Mouse (Mus musculus) forebrain, embryonic 11.5 days (tissue): ENCODE data around the gene Marc1. TPM values are rescaled to one million over a fixed set of nuclear protein-coding genes. Genes with fewer than 3 reads are reported as not detected.

Source experiments
- ATAC-seq: fragments of 200-750 bp; cut with Nextera tagmentation; replicated peaks from 2 replicates; pipeline ENCODE4 v1.8.0; 2017; ENCODE audit warnings: moderate TSS enrichment; ENCODE audit not compliant: low FRiP score
- DNase-seq: peaks from one replicate; pipeline ENCODE4 v3.0.0-alpha.2; 2017; ENCODE audit warnings: low spot score
- H3K27ac ChIP-seq: fragments of 300-500 bp; sonication (generic); 2 replicates; pipeline ENCODE4 v1.5.1; 2014; ENCODE audit warnings: low read depth, low read length
- H3K27me3 ChIP-seq: fragments of 300-500 bp; sonication (generic); 2 replicates; pipeline ENCODE4 v1.6.1; 2014; ENCODE audit warnings: mild to moderate bottlenecking, low read length, mixed read lengths; ENCODE audit not compliant: control insufficient read depth, insufficient read depth
- H3K36me3 ChIP-seq: fragments of 300-500 bp; sonication (generic); 2 replicates; pipeline ENCODE4 v1.6.1; 2014; ENCODE audit warnings: mild to moderate bottlenecking, low read length, moderate library complexity, mixed read lengths; ENCODE audit not compliant: control insufficient read depth, insufficient read depth
- H3K4me1 ChIP-seq: fragments of 300-500 bp; sonication (generic); replicated peaks from 2 replicates; pipeline ENCODE4 v1.6.1; 2014; ENCODE audit warnings: low read length, mixed read lengths; ENCODE audit not compliant: control insufficient read depth, insufficient read depth
- H3K4me2 ChIP-seq: fragments of 300-500 bp; sonication (generic); 2 replicates; pipeline ENCODE4 v1.6.1; 2014; ENCODE audit warnings: low read depth, mild to moderate bottlenecking, low read length, moderate library complexity, mixed read lengths; ENCODE audit not compliant: severe bottlenecking
- H3K4me3 ChIP-seq: fragments of 300-500 bp; sonication (generic); 2 replicates; pipeline ENCODE4 v1.5.1; 2014; ENCODE audit warnings: low read depth, low read length
- H3K9ac ChIP-seq: fragments of 300-500 bp; sonication (generic); 2 replicates; pipeline ENCODE4 v1.6.1; 2014; ENCODE audit warnings: low read length
- H3K9me3 ChIP-seq: fragments of 300-500 bp; sonication (generic); 2 replicates; pipeline ENCODE4 v1.6.1; 2016; ENCODE audit warnings: low read length, mixed read lengths; ENCODE audit not compliant: control insufficient read depth
- WGBS: fragments of 180-500 bp; shearing (Covaris S2); extraction: QIAGEN DNeasy Blood & Tissue Kit; methylation state at CpG from one replicate; pipeline ENCODE4 v1.1.7; 2014; 5-methylcytosine and 5-hydroxymethylcytosine counted together
- polyA plus RNA-seq: library from polyadenylated mRNA; unstranded; fragments of >200 nt; fragmentation: Nextera tagmentation; extraction: Ambion mirVana; gene quantifications from 2 replicates; pipeline ENCODE4 v1.2.1, GENCODE M21; 2014

The Marc1 gene
- polyA plus RNA-seq, 1 experiment from 2014 or later, result 0.15 TPM

DNA sequence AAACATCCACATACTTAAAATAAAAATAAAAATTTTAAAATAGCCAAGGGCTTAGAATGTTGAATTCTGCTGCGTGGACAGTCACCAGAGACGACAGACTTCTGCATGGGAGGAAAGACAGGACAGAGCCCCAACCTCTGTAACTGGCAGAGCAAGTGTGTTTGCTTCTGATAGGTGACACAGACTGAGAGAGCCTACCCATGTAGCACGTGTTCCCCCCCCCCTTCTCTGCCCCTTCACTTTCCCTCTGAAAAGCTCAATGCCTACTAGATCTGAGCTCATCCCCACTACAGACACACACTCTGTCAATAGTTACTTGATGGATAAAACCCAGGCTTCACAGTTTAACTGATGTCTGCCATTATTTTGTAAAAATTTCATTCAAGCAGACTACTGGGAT is 35.9 kb upstream of the Marc1 start:
- Histone ChIP-seq H3K9me3 (no peaks in the 10 kb centered on the region), H3K36me3 (no peaks in the 10 kb centered on the region), H3K4me2 (no peak overlapping the region), H3K4me1 (peaks cover 7% of the 10 kb centered on the region), H3K9ac (no peak overlapping the region), H3K4me3 (no peak overlapping the region), H3K27me3 (peaks cover 5% of the 10 kb centered on the region), H3K27ac (no peak overlapping the region)
- DNase-seq, result no peak
- ATAC-seq, result no peak
- WGBS, result 62% methylated on average over 3 of the region's 3 CpGs

DNA sequence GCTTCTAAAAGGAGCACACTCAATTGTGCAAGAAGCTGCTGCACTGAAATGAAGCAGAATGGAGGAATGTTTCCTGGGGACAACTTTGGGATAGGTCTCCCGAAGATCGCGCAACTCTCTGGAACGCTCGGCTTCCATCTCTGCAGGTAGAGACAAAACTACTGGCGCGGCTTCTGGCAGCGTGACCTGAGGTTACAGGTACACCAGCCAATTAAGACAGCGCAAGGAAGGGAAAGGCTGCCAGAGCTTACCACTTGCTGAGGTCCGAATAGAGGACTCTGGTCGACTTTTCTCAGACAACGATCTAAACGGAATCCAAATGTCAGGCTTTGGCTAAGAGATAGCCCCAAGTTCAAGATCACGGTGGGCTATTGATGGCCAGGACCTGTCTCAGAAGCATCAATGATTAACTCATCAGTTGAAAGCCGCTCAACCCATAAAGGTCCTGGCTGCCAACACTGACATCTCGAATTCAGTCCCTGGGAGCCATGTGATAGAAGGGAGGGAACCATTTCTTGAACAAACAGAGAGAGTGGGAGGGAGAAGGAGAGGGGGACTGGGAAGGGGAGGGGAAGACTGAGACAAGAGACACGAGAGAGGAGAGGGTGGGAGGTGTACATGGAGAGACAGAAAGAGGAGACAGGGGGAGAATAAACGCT is 35.1 kb upstream of the Marc1 start, which contains the start of gene Marc2:
Gene Marc2 (minus strand): TSS at position 360 of the 659 bp plus-strand sequence.
- H3K4me1 ChIP-seq, result peaks cover 5% of the 10 kb centered on the region
- H3K36me3 ChIP-seq, result no peaks in the 10 kb centered on the region
- DNase-seq (no peak), ATAC-seq (peak; percentile 16; the same call in 1 of the 2 replicates)
- no peaks in the 10 kb centered on the region for H3K9me3 ChIP-seq
- peaks cover 4% of the 10 kb centered on the region for H3K27me3 ChIP-seq
- no peak within 1 kb of the TSS for H3K27ac ChIP-seq
- H3K9ac ChIP-seq, result peak within 1 kb of the TSS; percentile 65
- WGBS, result 6% methylated on average over 18 of the region's 18 CpGs
- peak within 1 kb of the TSS; percentile 65 for H3K4me3 ChIP-seq
- H3K4me2 ChIP-seq, result peak within 1 kb of the TSS; percentile 57

DNA sequence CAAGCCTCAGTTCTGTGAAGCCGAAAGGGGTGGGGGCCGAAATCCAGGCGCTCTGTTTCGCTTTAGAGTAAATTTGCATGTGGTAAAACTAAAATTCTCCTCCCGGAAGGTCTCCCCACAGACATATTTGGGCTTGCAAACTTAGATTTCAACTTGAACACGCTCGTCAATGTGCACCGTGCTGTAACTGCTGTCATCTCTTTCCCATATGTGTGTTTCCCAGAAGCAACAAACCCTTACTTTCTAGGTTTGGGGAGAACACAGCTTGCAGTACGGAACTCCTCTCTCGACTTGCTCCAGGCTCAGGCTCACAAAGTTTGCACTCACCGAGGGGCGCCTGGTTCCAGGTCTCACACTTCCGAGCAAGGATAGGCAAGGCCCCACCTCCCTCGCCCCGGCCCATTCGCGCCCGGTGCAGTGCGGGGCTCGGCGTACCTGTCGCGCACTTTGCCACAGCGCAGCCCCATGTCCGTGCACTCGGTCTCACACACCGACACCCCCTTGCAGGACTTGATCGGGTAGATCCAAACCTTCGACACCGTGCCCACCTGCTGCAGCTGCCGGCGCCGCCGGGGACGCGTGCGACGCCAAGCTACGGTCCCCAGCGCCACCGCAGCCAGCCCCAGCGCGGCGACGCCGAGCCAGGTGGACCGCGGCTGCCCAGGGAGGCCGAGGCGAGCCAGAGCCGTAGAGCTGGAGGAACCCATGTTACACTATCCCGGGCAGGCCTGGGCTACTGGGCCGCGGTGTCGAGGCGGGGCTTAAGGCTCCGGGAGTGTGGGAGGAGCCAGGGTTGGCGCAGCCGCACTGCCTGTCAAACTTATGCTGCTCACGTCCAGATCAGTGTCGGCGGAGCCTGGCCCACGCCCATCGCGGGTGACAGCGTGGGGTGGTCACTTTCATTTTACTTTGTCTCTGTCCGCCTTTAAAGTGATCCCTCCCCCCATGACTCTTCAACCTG is 34.3 kb upstream of the Marc1 start:
- DNase-seq (peak; percentile 90), ATAC-seq (peak; percentile 98)
- no peaks in the 10 kb centered on the region for H3K9me3 ChIP-seq
- peak overlapping the region; percentile 57 for H3K4me2 ChIP-seq
- peaks cover 2% of the 10 kb centered on the region for H3K27me3 ChIP-seq
- WGBS, result under 1% methylated on average over 67 of the region's 67 CpGs
- peak overlapping the region; percentile 65 for H3K9ac ChIP-seq
- H3K27ac ChIP-seq, result no peak overlapping the region
- no peaks in the 10 kb centered on the region for H3K36me3 ChIP-seq
- H3K4me1 ChIP-seq, result peaks cover 4% of the 10 kb centered on the region; the same call in 1 of the 2 replicates
- H3K4me3 ChIP-seq, result peak overlapping the region; percentile 65

DNA sequence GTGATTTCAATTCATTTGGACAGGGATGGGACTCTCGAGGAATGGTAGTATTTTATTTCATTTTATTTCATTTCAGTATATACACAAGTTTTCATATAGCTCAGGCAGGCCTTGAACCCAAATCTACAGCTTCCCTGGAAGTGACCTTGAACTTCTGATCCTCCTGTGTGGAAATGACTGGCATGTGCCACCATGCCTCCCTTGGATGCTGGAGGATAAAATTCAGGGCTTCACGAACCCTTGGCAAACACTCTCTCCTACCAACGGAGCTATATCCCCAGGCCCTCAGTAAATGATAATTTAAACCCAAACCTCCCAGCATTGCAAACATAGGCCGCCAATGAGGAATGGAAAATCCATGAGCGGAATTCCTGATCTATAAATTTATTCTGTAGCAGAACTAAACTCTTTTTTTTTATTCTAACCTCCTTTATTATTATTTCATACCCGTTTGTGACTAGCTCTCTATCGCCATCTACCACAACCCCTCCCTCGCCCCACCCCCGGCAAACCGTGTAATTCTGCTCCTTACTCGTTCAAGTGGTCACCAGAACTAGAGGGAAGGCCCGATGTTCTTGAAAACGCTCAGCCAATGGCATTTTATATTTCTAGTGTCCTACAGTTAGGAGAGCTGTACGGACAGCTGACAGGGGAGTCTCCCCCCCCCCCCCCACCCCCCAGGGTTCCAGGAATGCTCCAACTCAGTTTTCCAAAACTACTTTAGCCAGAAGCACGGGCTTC is 33.4 kb upstream of the Marc1 start:
- Histone ChIP-seq H3K4me1 (peaks cover 4% of the 10 kb centered on the region; the same call in 1 of the 2 replicates), H3K4me3 (peak overlapping the region; percentile 65), H3K9me3 (no peaks in the 10 kb centered on the region), H3K27ac (no peak overlapping the region), H3K27me3 (peaks cover 2% of the 10 kb centered on the region), H3K4me2 (peak overlapping the region; percentile 57), H3K36me3 (no peaks in the 10 kb centered on the region), H3K9ac (peak overlapping the region; percentile 65)
- WGBS, result 22% methylated on average over 15 of the region's 15 CpGs
- no peak for DNase-seq
- no peak for ATAC-seq

DNA sequence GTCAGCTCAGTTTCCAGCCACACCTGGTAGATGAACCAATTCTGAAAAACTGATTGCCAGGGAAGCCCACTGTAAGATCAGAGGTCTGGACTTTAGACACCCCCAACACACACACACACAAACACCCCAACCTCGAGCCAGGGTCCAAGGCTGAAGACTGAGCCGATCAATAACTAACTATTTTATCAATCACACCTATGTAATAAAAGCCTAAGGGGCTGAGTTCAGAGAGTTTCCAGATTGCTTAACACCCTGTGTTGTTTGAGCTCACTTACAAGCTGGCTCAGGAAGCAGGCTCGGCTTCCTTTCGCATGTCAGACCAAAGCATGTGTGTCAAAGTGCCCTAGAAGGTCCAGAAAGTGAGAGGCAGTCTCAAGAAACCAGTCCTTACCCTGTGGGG is 26.5 kb upstream of the Marc1 start:
- Histone ChIP-seq H3K36me3 (no peaks in the 10 kb centered on the region), H3K27ac (no peak overlapping the region), H3K4me2 (no peak overlapping the region), H3K4me3 (no peak overlapping the region), H3K9me3 (no peaks in the 10 kb centered on the region), H3K9ac (no peak overlapping the region), H3K4me1 (no peaks in the 10 kb centered on the region), H3K27me3 (no peaks in the 10 kb centered on the region)
- ATAC-seq (no peak), DNase-seq (no peak)
- 77% methylated on average over 4 of the region's 4 CpGs for WGBS

DNA sequence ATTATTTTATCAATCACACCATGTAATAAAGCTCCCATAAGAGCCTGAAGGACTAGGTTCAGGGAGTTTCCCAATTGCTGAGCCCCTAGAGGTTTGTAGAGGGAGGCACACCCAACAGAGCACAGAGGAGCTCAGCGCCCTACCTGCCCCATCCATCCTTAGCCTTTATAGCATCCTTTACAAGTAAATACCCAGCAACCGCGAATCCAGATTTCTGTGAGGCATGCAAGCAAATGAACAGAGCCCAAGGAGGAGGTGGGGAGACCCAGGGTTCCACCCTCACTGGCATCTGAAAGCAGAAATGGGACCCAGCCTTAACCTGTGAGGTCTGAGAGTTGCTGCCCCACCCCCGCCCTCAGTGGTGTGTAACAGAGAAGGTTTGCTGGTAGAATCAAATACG is 25.2 kb upstream of the Marc1 start:
- H3K4me1 ChIP-seq, result no peaks in the 10 kb centered on the region
- H3K27ac ChIP-seq, result no peak overlapping the region
- H3K9me3 ChIP-seq, result no peaks in the 10 kb centered on the region
- no peaks in the 10 kb centered on the region for H3K36me3 ChIP-seq
- H3K9ac ChIP-seq, result no peak overlapping the region
- H3K27me3 ChIP-seq, result no peaks in the 10 kb centered on the region
- DNase-seq (no peak), ATAC-seq (no peak)
- H3K4me3 ChIP-seq, result no peak overlapping the region
- WGBS, result 73% methylated on average over 5 of the region's 5 CpGs
- H3K4me2 ChIP-seq, result no peak overlapping the region

DNA sequence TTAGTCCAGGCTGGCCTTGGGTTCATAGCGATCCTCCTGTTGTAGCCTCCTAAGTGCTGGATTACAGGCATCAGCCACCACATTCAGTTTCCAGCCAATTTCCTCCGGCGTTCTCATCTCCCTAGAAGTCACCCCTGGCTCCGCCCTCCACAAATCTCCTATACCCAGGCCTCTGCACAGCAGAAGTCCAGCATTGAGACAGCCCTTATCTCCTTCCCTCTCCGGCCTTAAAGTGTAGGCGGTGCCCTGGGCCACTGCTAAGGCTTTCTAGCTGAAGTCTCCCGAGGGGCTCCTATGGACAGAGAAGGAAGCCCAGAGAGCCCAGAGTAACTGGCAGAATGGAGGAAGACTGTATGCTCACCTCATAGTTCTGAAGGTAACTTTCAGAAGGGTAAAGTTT is 22.4 kb upstream of the Marc1 start:
- H3K9me3 ChIP-seq, result no peaks in the 10 kb centered on the region
- H3K9ac ChIP-seq, result no peak overlapping the region
- H3K4me3 ChIP-seq, result no peak overlapping the region
- no peaks in the 10 kb centered on the region for H3K4me1 ChIP-seq
- H3K27me3 ChIP-seq, result no peaks in the 10 kb centered on the region
- ATAC-seq (no peak), DNase-seq (no peak)
- no peak overlapping the region for H3K27ac ChIP-seq
- H3K4me2 ChIP-seq, result no peak overlapping the region
- no peaks in the 10 kb centered on the region; the same call in 1 of the 2 replicates for H3K36me3 ChIP-seq
- 92% methylated on average over 7 of the region's 7 CpGs for WGBS

DNA sequence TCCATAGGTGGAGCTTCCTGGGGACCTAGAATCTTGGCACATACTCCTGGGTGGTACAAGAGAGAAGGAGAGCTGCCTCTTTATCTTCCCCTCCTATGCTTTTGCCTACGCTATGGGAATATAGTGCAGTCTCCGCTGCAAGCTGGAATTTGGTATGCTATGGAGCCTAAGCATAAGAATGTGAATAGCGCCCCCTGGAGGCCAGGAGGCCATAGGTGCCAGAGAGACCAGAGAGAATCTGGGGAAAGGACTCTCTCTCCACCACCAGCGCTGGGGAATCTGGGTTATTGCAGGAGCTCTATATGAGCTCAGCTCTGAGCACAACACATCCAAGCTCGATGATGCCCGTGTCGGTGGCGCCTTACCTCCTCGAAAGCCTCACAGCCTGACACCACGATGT is 21.1 kb upstream of the Marc1 start:
- H3K27me3 ChIP-seq, result no peaks in the 10 kb centered on the region
- H3K36me3 ChIP-seq, result no peaks in the 10 kb centered on the region; the same call in 1 of the 2 replicates
- no peaks in the 10 kb centered on the region for H3K9me3 ChIP-seq
- DNase-seq, result no peak
- no peak overlapping the region for H3K9ac ChIP-seq
- H3K27ac ChIP-seq, result no peak overlapping the region
- H3K4me2 ChIP-seq, result no peak overlapping the region
- peaks cover under 1% of the 10 kb centered on the region; the same call in 1 of the 2 replicates for H3K4me1 ChIP-seq
- no peak overlapping the region for H3K4me3 ChIP-seq
- WGBS, result 83% methylated on average over 10 of the region's 10 CpGs
- ATAC-seq, result no peak
